Mouse (Mus musculus) heart, embryonic 11.5 days (tissue): ENCODE measurements at regions not wholly inside any gene's neighbourhood (a gene's known extent, or its start where the extent isn't known, plus 50 kb on each side); places are given as distances from the start of the nearest gene placed in this dataset.

Source experiments
- ATAC-seq: fragments of 200-750 bp; cut with Nextera tagmentation; replicated peaks from 2 replicates; pipeline ENCODE4 v1.8.0; 2017; ENCODE audit warnings: moderate library complexity; ENCODE audit not compliant: insufficient number of reproducible peaks, low FRiP score, low TSS enrichment
- H3K27ac ChIP-seq: fragments of 300-500 bp; sonication (generic); 2 replicates; pipeline ENCODE4 v1.5.1; 2014; ENCODE audit warnings: mild to moderate bottlenecking, low read depth, low read length
- H3K27me3 ChIP-seq: fragments of 300-500 bp; sonication (generic); 2 replicates; pipeline ENCODE4 v1.6.1; 2014; ENCODE audit warnings: mild to moderate bottlenecking, low read length, mixed read lengths; ENCODE audit not compliant: control insufficient read depth, insufficient read depth
- H3K36me3 ChIP-seq: fragments of 300-500 bp; sonication (generic); 2 replicates; pipeline ENCODE4 v1.6.1; 2014; ENCODE audit warnings: mild to moderate bottlenecking, low read length, moderate library complexity, mixed read lengths; ENCODE audit not compliant: control insufficient read depth, insufficient read depth
- H3K4me1 ChIP-seq: fragments of 300-500 bp; sonication (generic); 2 replicates; pipeline ENCODE4 v1.6.1; 2014; ENCODE audit warnings: low read length; ENCODE audit not compliant: control insufficient read depth, insufficient read depth
- H3K4me2 ChIP-seq: fragments of 300-500 bp; sonication (generic); 2 replicates; pipeline ENCODE4 v1.6.1; 2014; ENCODE audit warnings: mild to moderate bottlenecking, moderate library complexity
- H3K4me3 ChIP-seq: fragments of 300-500 bp; sonication (generic); 2 replicates; pipeline ENCODE4 v1.5.1; 2014; ENCODE audit warnings: low read depth, low read length
- H3K9ac ChIP-seq: fragments of 300-500 bp; sonication (generic); 2 replicates; pipeline ENCODE4 v1.6.1; 2014; ENCODE audit warnings: mild to moderate bottlenecking, low read depth, low read length, moderate library complexity
- H3K9me3 ChIP-seq: fragments of 300-500 bp; sonication (generic); replicated peaks from 2 replicates; pipeline ENCODE4 v1.6.1; 2016; ENCODE audit warnings: low read length; ENCODE audit not compliant: control insufficient read depth
- WGBS: fragments of 180-500 bp; shearing (Covaris S2); extraction: QIAGEN DNeasy Blood & Tissue Kit; methylation state at CpG from one replicate; pipeline ENCODE4 v1.1.7; 2014; ENCODE audit not compliant: insufficient replicate concordance; 5-methylcytosine and 5-hydroxymethylcytosine counted together

DNA sequence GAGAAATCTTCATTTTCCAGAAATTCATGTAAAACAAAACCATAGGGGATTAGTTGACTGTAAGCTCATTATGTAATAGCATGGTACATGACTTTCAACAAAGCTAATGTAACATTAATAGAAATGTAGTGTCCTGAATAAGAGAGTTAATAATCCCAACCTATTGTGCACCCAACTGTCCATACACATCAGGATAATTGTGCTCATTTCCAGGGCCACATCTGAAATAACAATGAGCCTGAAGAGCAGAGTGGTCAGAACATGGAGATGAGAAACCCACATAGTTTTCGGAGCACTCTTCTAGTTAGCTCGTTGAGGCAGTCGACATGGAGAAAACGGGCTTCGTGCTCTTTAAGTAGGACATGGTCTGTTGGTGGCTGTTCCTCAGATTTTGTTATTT lies 138.1 kb downstream of the Gm4791 start:
- Histone ChIP-seq H3K27me3 (no peaks in the 10 kb centered on the region), H3K9ac (no peak overlapping the region), H3K4me2 (no peak overlapping the region), H3K9me3 (no peaks in the 10 kb centered on the region), H3K4me1 (no peaks in the 10 kb centered on the region), H3K27ac (no peak overlapping the region), H3K36me3 (no peaks in the 10 kb centered on the region), H3K4me3 (no peak overlapping the region)
- no peak for ATAC-seq
- WGBS = 87% methylated on average over 5 of the region's 5 CpGs

DNA sequence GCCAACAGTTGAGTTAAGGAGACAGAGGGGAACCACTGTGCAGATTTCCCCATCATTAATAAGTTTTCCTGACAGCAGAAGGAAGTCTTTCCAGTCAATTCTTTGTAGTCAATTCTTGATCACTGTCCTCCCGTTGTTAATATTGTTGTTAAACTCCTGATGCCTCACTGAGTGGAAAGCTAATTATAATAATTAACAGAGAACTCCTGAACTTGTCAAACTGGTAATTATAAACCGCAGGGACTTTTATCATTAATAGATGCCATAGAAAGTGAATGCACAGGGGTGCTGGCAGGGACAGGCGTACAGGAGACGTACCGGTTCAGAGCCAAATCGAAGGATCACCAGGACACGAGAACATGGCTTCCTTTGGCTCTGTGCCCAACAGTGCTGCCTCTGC lies 154.9 kb downstream of the Gm4791 start:
- Histone ChIP-seq H3K36me3 (no peaks in the 10 kb centered on the region), H3K9me3 (no peaks in the 10 kb centered on the region), H3K4me3 (no peak overlapping the region), H3K27me3 (no peaks in the 10 kb centered on the region; the same call in 1 of the 2 replicates), H3K4me2 (no peak overlapping the region), H3K9ac (no peak overlapping the region), H3K27ac (no peak overlapping the region), H3K4me1 (no peaks in the 10 kb centered on the region)
- no peak for ATAC-seq
- WGBS = 86% methylated on average over 7 of the region's 7 CpGs

DNA sequence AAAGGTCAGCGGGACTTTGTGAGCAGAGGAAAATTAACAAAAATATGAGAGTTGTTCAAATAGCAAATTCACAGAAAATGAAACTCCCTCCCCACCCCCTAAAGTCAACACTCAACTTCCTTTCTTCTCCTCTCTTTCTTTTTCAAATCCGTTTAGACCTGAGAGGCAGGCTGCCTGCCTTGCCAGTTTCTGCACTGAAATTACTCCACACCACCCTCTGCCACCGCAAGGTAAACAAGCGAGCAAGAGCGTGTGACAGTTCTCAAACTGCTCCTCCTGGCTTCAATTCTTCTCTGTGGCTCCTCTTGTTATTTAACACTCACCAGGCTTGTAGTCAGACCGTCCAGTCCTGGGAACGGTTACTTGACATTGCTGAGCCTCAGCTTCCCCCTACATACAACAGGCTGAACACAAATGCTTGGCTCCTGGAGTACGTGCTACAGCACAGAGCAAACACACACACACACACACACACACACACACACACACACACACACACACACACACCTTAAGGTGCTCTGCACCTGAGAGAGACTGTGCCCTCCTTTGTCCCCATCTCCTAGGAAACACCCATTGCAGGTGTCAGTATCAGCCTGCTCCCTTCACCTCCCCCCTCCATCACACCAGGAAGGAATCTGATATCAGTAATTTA lies 167.1 kb downstream of the Gm4791 start:
- Histone ChIP-seq H3K4me1 (no peaks in the 10 kb centered on the region), H3K27me3 (no peaks in the 10 kb centered on the region), H3K4me3 (no peak overlapping the region), H3K27ac (no peak overlapping the region), H3K4me2 (no peak overlapping the region), H3K9me3 (no peaks in the 10 kb centered on the region), H3K36me3 (no peaks in the 10 kb centered on the region), H3K9ac (no peak overlapping the region)
- WGBS = 47% methylated on average over 8 of the region's 8 CpGs
- ATAC-seq = no peak

DNA sequence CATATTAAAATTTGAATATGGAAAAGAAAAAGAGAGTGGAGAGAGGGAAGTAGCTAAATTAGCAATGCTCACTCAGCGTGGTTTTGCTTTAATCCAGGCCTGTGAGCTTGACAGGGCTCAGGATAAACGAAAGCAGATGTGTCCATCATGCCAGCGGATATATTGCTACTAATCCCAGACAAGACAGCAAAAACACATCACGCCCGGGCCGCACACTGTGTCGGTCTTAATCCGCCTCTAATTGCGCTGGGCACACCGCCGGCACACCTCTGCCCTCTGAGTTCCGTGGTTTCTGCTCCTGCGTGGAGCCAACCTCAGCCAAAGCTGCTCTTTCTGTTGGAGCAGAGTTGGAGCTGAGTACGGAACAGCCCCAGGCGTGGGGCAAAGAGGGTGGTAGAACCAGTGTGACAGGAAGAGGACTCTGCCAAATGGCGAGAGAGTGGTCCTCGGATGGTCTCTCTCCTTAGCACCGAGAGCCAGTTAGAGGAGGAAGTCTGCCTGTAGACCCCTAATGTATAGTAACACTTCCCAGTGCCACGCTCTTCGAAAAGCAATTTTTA lies 169.2 kb downstream of the Gm4791 start:
- Histone ChIP-seq H3K4me2 (no peak overlapping the region), H3K27ac (no peak overlapping the region), H3K9me3 (no peaks in the 10 kb centered on the region), H3K9ac (no peak overlapping the region), H3K36me3 (no peaks in the 10 kb centered on the region), H3K27me3 (no peaks in the 10 kb centered on the region), H3K4me1 (no peaks in the 10 kb centered on the region), H3K4me3 (no peak overlapping the region)
- ATAC-seq = no peak
- 70% methylated on average over 20 of the region's 20 CpGs for WGBS

DNA sequence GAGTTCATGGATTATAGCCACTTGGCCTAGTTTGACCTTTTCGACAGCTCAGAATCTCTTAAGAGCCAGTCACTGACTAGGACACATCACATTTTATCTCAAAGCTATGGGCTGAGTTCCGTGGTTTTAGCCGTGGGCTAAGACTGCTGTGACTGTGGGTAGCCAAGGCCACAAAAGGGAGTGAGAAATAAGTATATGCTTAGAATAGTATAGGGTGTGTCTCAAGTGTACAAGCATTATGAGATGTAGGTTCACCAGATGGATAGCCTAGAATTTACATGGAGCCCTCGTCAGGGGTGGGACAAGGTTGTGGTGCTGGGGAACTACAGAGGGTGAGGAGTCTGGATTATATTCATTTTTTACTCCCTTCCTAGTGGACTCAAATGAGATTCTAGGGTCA lies 177.5 kb downstream of the Gm4791 start:
- Histone ChIP-seq H3K4me2 (no peak overlapping the region), H3K4me1 (no peaks in the 10 kb centered on the region), H3K27me3 (no peaks in the 10 kb centered on the region), H3K27ac (no peak overlapping the region), H3K9me3 (no peaks in the 10 kb centered on the region), H3K4me3 (no peak overlapping the region), H3K36me3 (no peaks in the 10 kb centered on the region), H3K9ac (no peak overlapping the region)
- ATAC-seq = no peak
- 78% methylated on average over 4 of the region's 4 CpGs for WGBS

DNA sequence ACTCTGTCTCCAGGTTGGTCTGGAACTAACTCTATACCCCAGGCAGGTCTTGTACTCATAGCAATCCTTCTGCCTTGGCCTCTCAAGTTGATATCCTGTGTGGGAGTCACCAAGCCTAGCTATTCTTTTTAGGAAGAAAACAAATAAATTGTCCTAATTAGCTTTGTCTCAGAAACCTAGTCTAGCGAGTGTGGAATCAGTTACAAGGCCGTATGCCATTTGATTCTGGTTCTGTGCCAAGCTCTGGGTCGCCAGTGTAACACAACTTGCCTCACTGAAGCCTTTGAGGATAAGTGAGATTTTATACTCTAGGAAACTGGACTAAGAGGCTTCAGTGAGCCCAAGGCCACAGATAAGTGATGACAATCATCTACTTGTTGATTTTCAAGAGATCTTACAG lies 219.6 kb downstream of the Gm4791 start:
- Histone ChIP-seq H3K27ac (no peak overlapping the region), H3K4me1 (no peaks in the 10 kb centered on the region), H3K9me3 (no peaks in the 10 kb centered on the region), H3K36me3 (no peaks in the 10 kb centered on the region), H3K27me3 (no peaks in the 10 kb centered on the region), H3K4me2 (no peak overlapping the region), H3K9ac (no peak overlapping the region), H3K4me3 (no peak overlapping the region)
- ATAC-seq = no peak
- 74% methylated on average over 3 of the region's 3 CpGs for WGBS

DNA sequence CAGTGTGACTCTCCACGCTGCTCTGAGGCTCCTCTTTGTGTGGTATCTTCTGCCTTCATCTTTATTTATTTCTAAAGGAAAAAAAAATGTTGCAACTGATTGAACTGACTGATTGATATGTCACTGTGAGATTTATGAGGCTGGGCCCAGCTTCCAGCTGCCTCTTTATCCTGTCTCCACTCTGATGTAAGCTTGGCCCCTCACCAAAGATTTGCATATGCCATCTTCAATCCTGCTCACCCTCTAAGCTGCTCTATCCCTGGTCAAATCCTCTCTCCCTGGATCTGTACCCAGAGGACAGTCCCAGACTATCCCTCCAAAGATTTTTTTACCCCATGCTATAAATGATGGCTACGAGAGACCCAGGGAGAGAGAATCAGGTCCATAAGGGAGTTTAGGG lies 225.0 kb downstream of the Gm4791 start:
- Histone ChIP-seq H3K4me1 (no peaks in the 10 kb centered on the region), H3K4me2 (no peak overlapping the region), H3K36me3 (no peaks in the 10 kb centered on the region), H3K9ac (no peak overlapping the region), H3K4me3 (no peak overlapping the region), H3K27me3 (no peaks in the 10 kb centered on the region), H3K27ac (no peak overlapping the region), H3K9me3 (no peaks in the 10 kb centered on the region)
- no peak for ATAC-seq
- 71% methylated on average over 2 of the region's 2 CpGs for WGBS

DNA sequence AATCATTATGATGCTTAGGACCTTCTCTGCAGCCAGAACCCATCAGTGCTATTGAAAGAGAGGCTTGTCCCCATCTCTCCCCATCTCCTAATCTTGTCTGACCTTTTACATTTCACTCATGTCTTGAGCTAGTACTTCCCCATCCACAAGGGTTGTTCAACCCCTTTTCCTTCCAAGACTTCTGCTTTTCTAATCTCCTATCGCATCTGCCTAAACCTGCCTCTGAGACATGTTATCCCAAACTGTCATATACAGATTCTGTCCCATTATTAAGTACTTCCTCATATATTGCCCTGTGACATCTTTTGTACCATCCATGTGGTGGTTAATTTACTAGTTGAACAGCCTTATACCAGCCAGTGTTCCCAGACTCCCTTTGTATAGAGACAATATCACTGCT lies 225.7 kb downstream of the Gm4791 start:
- Histone ChIP-seq H3K27ac (no peak overlapping the region), H3K4me3 (no peak overlapping the region), H3K9me3 (no peaks in the 10 kb centered on the region), H3K9ac (no peak overlapping the region), H3K27me3 (no peaks in the 10 kb centered on the region), H3K4me2 (no peak overlapping the region), H3K36me3 (no peaks in the 10 kb centered on the region), H3K4me1 (no peaks in the 10 kb centered on the region)
- ATAC-seq = no peak
- 91% methylated on average over 1 of the region's 1 CpGs for WGBS
